Mouse (Mus musculus): ENCODE measurements around the gene Pmfbp1. TPM values are rescaled to one million over a fixed set of nuclear protein-coding genes. Genes with fewer than 3 reads are reported as not detected.

Gene Pmfbp1
- polyA plus RNA-seq, 1 experiment from 2014 or later = not detected

DNA sequence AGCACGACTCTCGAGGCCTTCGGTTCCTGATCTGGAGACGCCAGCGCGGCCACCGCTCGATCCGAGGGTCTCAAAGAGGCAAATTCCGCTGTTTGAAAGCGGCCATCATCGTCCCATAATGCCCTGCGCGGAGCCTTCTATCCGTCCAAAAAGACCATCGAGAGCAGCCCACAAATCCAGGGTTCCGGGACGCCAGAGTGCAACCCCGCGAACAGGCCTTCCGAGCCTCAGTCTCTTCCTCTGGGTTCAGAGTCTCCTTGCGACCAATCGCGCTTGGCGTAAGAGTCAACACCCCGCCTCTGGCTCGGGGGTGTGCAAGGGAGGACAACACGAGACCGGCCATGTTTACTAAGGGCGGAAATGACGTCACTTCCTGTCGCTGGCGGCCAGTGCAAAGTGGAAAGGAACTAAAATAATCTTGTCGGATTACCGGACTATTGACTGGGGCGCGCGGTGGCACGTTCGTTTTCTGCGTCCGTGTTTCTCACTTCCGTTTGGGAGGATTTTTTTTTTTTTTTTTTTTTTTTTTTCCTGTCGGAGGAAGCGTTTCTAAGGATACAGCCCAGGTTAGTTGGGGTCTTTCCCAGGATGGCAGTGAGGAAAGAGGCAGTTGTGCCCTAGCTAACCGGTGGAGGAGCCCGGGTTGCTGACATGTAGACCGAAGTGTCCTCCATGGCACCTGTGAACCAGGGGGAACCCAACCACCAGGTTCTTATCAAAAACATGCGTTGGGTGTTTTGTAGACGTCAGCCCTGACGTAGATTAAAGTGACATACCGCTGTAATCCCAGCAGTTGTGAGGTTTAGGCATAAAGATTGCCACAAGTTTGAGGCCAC is 71.9 kb downstream of the Pmfbp1 start, which contains the start of the genes Dhx38 and Txnl4b:
Dhx38 (minus strand) TSS at position 364 of the 836 bp plus-strand sequence.
Txnl4b (plus strand) TSS at position 395 of the 836 bp plus-strand sequence.
- Histone ChIP-seq H3K9me3 (no peaks in the 10 kb centered on the region), H3K36me3 (peaks cover 30% of the 10 kb centered on the region), H3K27me3 (no peaks in the 10 kb centered on the region), H3K4me1 (peaks cover 23% of the 10 kb centered on the region), H3K27ac (peak within 1 kb of the TSS; percentile 91), H3K4me3 (peak within 1 kb of the TSS; percentile 81), H3K9ac (peak within 1 kb of the TSS; percentile 95), H3K4me2 (peak within 1 kb of the TSS; percentile 81)
- WGBS = under 1% methylated on average over 52 of the region's 52 CpGs
- ATAC-seq (ENCODE audit: borderline replicate concordance, extremely low read depth, low FRiP score, low TSS enrichment) = peak; percentile 100

DNA sequence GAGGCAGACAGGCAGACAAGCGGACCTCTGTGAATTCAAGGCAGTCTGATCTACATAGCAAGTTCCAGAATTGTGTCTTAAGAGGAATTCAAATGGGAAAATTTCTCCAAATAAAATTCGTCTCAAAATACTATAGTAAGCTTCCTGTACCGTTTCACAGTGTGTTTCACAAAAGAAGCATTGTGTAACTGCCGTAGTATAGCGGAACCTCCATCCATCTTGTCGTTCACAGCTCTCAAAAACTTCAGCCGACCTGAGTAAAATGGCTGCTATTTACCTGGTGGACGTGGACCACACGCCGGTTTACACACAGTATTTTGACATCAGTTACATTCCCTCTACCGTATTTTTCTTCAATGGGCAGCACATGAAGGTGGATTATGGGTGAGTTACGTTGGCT is 77.3 kb downstream of the Pmfbp1 start:
- H3K4me3 ChIP-seq = no peak overlapping the region
- H3K9me3 ChIP-seq = no peaks in the 10 kb centered on the region
- no peaks in the 10 kb centered on the region for H3K27me3 ChIP-seq
- 84% methylated on average over 12 of the region's 12 CpGs for WGBS
- H3K9ac ChIP-seq = no peak overlapping the region
- H3K4me2 ChIP-seq = no peak overlapping the region
- H3K36me3 ChIP-seq = peaks cover 12% of the 10 kb centered on the region; the same call in 1 of the 2 replicates
- ATAC-seq (ENCODE audit: borderline replicate concordance, extremely low read depth, low FRiP score, low TSS enrichment) = no peak
- peaks cover 8% of the 10 kb centered on the region; the same call in 1 of the 2 replicates for H3K4me1 ChIP-seq
- H3K27ac ChIP-seq = no peak overlapping the region

DNA sequence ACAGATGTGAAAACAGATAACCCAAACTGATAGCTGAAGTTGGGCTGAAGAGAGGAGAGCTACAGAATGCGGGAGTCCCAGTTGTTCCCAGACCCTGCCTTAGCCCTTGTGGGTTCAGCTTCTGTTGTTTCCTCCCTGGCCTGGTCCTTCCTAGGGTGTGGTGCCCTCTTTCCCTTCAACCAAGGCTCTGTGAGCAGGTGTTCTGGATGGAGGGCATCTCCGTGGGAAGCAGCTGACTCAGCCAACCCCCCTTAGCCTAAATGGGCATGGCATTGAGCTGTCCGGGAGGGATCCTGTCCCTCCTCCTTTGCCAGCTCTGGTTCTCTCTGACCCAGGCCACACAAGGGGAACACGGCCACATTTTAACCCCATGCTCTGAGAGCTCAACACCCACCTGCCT is 82.5 kb downstream of the Pmfbp1 start:
- 72% methylated on average over 4 of the region's 4 CpGs for WGBS
- no peak for ATAC-seq (ENCODE audit: borderline replicate concordance, extremely low read depth, low FRiP score, low TSS enrichment)
- no peaks in the 10 kb centered on the region for H3K27me3 ChIP-seq
- no peak overlapping the region for H3K4me3 ChIP-seq
- no peaks in the 10 kb centered on the region for H3K36me3 ChIP-seq
- H3K9me3 ChIP-seq = no peaks in the 10 kb centered on the region
- no peak overlapping the region for H3K4me2 ChIP-seq
- H3K4me1 ChIP-seq = no peaks in the 10 kb centered on the region
- no peak overlapping the region for H3K27ac ChIP-seq
- H3K9ac ChIP-seq = no peak overlapping the region

DNA sequence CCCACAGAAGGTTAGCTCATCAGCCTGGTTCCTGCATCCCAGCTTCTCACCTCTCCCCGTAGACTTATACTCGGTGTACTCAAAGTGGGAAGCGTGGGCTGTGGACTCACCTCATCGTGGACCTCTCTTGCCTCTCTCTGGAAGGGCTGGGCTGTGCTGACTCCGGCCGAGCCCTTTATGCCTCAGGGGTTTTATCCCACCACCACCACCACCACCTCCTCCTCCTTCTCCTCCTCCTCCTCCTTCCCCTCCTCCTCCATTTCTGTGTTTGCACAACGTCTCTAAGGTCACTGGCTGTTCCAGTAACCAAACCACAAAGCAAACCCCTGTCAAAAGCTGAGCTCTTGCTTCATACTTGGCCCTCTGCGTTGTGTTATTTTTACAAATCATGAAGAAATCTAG is 85.1 kb downstream of the Pmfbp1 start, which contains the start of gene Hp:
Hp (minus strand) TSS at position 273 of the 402 bp plus-strand sequence.
- no peak within 1 kb of the TSS for H3K4me3 ChIP-seq
- H3K27ac ChIP-seq = peak within 1 kb of the TSS; percentile 29; the same call in 1 of the 2 replicates
- no peak within 1 kb of the TSS for H3K9ac ChIP-seq
- whole genome bisulfite sequencing = 47% methylated on average over 8 of the region's 8 CpGs
- no peaks in the 10 kb centered on the region for H3K36me3 ChIP-seq
- no peak within 1 kb of the TSS for H3K4me2 ChIP-seq
- ATAC-seq (ENCODE audit: borderline replicate concordance, extremely low read depth, low FRiP score, low TSS enrichment) = no peak
- H3K27me3 ChIP-seq = no peaks in the 10 kb centered on the region
- no peaks in the 10 kb centered on the region for H3K9me3 ChIP-seq
- no peaks in the 10 kb centered on the region for H3K4me1 ChIP-seq

DNA sequence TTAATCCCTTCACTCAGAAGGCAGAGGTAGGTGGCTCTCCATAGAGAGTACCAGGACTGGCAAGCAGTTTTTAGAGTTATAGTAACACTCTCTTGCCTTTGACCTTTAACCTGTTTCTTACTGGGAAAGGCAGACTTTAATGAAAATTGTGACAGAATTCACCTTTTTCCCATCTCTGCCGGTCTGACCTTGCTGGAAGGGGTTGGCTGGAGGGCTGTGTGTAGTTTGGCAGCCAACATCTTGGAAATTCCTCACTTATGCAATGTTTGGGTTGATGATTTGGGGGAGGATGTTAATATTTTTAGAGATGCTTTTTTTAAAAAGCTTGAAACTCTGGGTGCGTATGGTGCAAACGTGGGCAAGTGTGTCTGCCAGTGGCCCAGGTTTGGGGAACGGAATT is 90.5 kb downstream of the Pmfbp1 start:
- Histone ChIP-seq H3K9me3 (no peaks in the 10 kb centered on the region), H3K4me3 (no peak overlapping the region), H3K4me2 (no peak overlapping the region), H3K9ac (no peak overlapping the region), H3K27ac (no peak overlapping the region), H3K36me3 (no peaks in the 10 kb centered on the region), H3K27me3 (no peaks in the 10 kb centered on the region), H3K4me1 (no peaks in the 10 kb centered on the region)
- WGBS = 74% methylated on average over 4 of the region's 4 CpGs
- ATAC-seq (ENCODE audit: borderline replicate concordance, extremely low read depth, low FRiP score, low TSS enrichment) = no peak

DNA sequence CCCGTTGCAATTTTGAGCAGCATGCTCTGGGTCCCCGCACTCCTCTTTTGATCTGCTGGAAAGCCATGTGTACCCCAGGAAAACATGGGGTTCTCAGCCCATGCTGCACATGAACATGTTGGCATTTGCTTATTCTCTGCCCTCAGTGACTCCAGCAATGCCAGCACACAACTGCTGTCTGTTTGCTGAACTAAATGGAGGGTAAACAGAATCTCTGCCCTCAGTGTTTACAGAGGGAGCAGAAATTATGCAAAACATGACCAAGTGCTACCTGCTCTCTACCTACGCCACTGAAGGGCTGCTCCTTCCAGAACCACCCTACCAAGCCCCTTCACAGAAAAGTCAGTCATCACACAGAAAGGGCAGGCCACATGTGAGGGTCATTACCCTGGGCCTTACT is 91.0 kb downstream of the Pmfbp1 start:
- no peaks in the 10 kb centered on the region for H3K4me1 ChIP-seq
- no peak for ATAC-seq (ENCODE audit: borderline replicate concordance, extremely low read depth, low FRiP score, low TSS enrichment)
- H3K4me3 ChIP-seq = no peak overlapping the region
- H3K27me3 ChIP-seq = no peaks in the 10 kb centered on the region
- H3K4me2 ChIP-seq = no peak overlapping the region
- H3K27ac ChIP-seq = no peak overlapping the region
- H3K9me3 ChIP-seq = no peaks in the 10 kb centered on the region
- H3K36me3 ChIP-seq = no peaks in the 10 kb centered on the region
- no peak overlapping the region for H3K9ac ChIP-seq
- WGBS = 58% methylated on average over 3 of the region's 3 CpGs

DNA sequence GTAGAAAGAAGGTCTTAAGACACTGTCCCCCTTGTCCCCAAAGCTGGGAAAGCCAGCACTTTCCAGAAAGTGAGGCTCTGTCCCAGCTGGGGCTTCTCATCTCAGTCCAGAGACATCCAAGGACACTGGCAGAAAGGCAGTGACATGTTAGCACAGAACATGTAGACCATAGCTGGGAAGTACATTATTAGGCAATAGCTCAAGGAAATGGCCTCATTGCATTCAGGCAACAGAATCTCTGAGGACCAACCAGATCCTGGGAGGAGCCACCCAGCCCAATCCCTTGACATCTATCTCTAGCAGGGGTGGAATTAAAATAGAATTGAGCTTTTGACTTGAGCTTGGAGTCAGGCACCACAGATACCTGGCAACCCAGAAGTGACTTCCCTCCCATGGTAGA is 91.8 kb downstream of the Pmfbp1 start:
- no peak for ATAC-seq (ENCODE audit: borderline replicate concordance, extremely low read depth, low FRiP score, low TSS enrichment)
- no peak overlapping the region for H3K4me3 ChIP-seq

DNA sequence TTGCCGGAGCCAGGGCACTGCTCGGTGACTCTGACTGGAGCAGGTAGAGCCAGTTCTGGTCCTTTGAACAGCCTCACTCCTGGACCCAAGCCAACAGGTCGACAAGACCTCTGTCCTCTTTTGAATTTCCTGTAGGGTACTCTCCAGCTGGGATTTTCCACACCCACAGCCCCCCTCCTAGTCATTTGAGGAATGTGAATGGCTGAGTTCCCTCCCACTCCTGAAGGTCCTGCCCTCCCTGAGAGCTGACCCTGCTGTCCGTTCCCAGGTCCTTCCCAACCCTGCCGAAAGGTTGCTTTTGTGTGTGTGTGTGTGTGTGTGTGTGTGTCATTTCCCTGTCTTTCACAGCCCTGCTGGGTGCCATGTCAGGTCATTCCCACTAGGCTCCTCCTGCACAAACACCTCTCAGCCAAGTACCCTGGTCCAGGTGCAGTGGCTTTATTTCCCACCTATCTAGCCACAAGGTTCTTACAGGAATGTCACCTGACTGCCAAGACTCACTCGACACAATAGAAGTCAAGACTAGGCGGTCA is 93.2 kb downstream of the Pmfbp1 start:
- H3K27me3 ChIP-seq = no peaks in the 10 kb centered on the region
- H3K4me1 ChIP-seq = no peaks in the 10 kb centered on the region
- H3K36me3 ChIP-seq = 0 out of 2 replicates have a peak, but pooled peaks cover under 1% of the 10 kb centered on the region
- H3K9me3 ChIP-seq = no peaks in the 10 kb centered on the region
- H3K27ac ChIP-seq = peak overlapping the region; percentile 90
- peak overlapping the region; percentile 0; the same call in 1 of the 2 replicates for H3K4me2 ChIP-seq
- no peak overlapping the region for H3K4me3 ChIP-seq
- peak; percentile 88 for ATAC-seq (ENCODE audit: borderline replicate concordance, extremely low read depth, low FRiP score, low TSS enrichment)
- 44% methylated on average over 7 of the region's 7 CpGs for WGBS
- H3K9ac ChIP-seq = no peak overlapping the region

More for the DNA sequence above, 91.8 kb downstream of the Pmfbp1 start:
- no peaks in the 10 kb centered on the region for H3K9me3 ChIP-seq
- no peak overlapping the region for H3K4me2 ChIP-seq
- H3K27ac ChIP-seq = no peak overlapping the region
- H3K4me1 ChIP-seq = no peaks in the 10 kb centered on the region
- no peak overlapping the region for H3K9ac ChIP-seq
- no peaks in the 10 kb centered on the region for H3K27me3 ChIP-seq
- no peaks in the 10 kb centered on the region for H3K36me3 ChIP-seq

DNA sequence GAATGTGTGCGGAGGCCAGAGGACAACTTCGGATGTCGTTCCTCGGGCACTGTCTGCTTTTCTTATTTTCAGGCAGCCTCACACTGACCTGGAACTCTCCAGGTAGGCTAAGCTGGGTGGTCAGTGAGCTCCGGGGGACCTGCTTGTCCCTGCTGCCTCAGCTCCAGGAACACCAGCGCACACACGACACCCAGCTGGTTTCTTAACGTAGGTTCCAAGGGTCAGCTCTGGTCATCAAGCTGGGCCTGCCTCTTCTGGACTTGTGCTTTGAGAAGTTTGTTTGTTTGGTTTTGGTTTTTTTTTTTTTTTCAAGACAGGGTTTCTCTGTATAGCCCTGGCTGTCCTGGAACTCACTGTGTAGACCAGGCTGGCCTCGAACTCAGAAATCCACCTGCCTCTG is 97.1 kb downstream of the Pmfbp1 start:
- H3K27me3 ChIP-seq = no peaks in the 10 kb centered on the region
- H3K9ac ChIP-seq = no peak overlapping the region
- H3K36me3 ChIP-seq = peaks cover 25% of the 10 kb centered on the region
- H3K4me2 ChIP-seq = no peak overlapping the region
- 84% methylated on average over 9 of the region's 9 CpGs for WGBS
- no peaks in the 10 kb centered on the region for H3K9me3 ChIP-seq
- no peak overlapping the region for H3K4me3 ChIP-seq
- no peak for ATAC-seq (ENCODE audit: borderline replicate concordance, extremely low read depth, low FRiP score, low TSS enrichment)
- H3K4me1 ChIP-seq = no peaks in the 10 kb centered on the region
- no peak overlapping the region for H3K27ac ChIP-seq

DNA sequence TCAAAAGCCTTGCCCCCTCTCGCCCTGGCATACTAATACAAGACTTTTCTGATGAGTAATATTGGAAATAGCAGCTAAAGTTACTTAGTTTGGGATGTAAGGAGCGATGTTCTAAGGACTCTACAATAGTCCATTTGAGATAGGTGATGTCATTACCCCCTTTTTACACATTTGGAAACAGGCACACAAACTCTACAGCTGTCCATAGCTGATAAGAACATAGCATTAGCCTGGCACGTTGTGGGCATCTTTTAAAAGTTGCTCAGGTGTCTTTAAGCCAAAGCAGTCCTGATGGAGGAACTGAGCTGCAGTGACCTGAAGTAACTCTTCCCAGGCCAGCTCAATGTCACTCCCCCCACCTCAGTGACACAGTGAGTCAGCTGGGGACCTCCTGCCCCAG is 97.5 kb downstream of the Pmfbp1 start:
- no peaks in the 10 kb centered on the region for H3K9me3 ChIP-seq
- 78% methylated on average over 3 of the region's 3 CpGs for WGBS
- no peaks in the 10 kb centered on the region for H3K27me3 ChIP-seq
- H3K4me2 ChIP-seq = no peak overlapping the region
- no peak overlapping the region for H3K4me3 ChIP-seq
- H3K4me1 ChIP-seq = no peaks in the 10 kb centered on the region
- ATAC-seq (ENCODE audit: borderline replicate concordance, extremely low read depth, low FRiP score, low TSS enrichment) = no peak
- no peak overlapping the region for H3K9ac ChIP-seq
- peaks cover 25% of the 10 kb centered on the region for H3K36me3 ChIP-seq
- no peak overlapping the region for H3K27ac ChIP-seq

DNA sequence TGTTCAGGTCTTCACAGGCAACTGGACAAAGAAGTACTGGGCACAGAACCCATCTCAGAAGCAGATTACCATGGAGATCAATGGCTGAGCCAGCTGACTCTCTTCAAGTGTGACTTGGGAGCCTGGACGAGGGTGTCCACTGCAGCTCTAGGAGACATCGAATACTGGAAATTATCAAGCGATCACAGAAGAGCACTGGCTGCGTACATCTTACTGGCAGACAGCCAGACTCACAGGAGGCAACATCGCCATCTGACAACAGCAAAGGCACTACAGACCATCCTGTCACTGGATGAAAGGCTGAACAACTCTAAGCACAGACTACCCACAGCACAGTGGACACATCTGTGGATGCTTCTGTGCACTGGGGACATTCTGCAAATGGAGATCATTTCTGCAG is 98.3 kb downstream of the Pmfbp1 start:
- H3K4me1 ChIP-seq = no peaks in the 10 kb centered on the region
- no peak overlapping the region for H3K27ac ChIP-seq
- WGBS = 70% methylated on average over 5 of the region's 5 CpGs
- no peak overlapping the region for H3K4me2 ChIP-seq
- no peak overlapping the region for H3K9ac ChIP-seq
- H3K9me3 ChIP-seq = no peaks in the 10 kb centered on the region
- no peaks in the 10 kb centered on the region for H3K27me3 ChIP-seq
- H3K36me3 ChIP-seq = peaks cover 25% of the 10 kb centered on the region
- ATAC-seq (ENCODE audit: borderline replicate concordance, extremely low read depth, low FRiP score, low TSS enrichment) = no peak
- no peak overlapping the region for H3K4me3 ChIP-seq

Data from lung, embryonic 15.5 days (tissue).